Mouse (Mus musculus) retina, adult 2 months (tissue): ENCODE data around the gene Rapgef4.

ENCODE experiments used
- DNase-seq: peaks from one replicate; pipeline ENCODE4 v3.0.0-alpha.2; 2012; ENCODE audit warnings: low read depth, low spot score

The Rapgef4 gene

DNA sequence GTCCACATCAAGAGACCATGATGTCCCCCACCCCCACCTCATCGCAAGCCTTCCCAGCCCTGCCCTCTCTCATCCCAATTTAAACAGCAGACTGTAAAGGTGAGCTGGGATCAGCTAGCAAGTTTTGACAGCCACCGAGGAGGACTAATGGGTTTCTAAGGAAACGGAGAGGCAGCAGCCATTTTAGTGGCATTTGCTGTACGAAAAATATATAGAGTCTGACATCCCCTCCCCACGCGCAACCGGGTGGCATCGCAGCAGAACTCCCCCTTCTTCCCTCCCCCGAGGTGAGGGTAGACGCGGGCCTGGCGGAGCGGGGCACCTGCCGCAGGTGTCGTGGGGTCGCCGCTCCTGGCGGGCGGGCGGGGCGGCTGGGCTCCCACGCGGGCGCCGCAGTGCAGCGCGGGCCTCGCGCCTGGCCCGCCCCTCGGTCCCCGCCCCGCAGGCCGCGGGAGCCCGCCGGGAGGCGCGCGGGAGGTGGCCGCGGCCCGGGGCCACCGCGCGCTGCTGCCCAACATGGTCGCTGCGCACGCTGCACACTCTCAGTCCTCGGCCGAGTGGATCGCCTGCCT, at the start of gene Rapgef4:
Gene Rapgef4 (plus strand): TSS at position 470 of the 572 bp plus-strand sequence.
- no peak for DNase-seq

DNA sequence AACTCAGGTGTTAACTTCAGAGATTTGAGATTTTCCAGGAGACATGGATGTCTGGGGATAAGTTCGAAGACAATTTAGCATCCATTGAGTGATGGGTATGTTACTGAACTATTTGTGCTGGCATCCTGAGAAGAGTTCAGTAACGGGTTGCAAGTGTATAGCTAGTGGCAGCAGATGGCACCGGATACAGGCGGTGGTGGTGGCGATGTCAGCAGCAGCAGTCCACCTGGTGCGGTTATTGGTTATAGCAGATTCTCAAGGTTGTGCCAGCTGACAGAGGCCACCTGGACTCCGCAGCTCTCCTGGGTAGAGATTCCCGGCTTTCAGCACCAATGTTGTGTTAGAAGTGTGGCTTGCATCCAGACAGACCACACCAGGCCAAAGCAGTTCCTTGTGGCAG, 47.0 kb upstream of the Rapgef4 start:
- DNase-seq, result no peak

DNA sequence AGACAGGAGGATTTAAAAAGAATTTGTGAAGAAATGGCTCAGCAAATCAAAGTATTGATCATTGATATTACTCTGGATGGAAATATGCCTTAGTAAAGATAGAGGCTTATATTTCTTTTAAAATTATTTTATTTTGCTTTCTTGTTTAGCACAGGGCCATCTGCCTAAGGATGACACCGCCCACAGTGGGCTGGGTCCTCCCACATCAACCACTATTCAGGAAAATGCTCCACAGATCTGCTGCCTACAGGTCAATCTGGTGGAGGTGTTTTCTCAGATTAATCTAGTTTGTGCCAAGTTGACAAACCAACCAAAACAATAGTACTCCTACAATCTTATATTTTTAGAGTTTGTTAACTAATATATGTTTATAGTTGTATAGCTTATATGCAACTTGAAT, 44.3 kb upstream of the Rapgef4 start:
- no peak for DNase-seq

DNA sequence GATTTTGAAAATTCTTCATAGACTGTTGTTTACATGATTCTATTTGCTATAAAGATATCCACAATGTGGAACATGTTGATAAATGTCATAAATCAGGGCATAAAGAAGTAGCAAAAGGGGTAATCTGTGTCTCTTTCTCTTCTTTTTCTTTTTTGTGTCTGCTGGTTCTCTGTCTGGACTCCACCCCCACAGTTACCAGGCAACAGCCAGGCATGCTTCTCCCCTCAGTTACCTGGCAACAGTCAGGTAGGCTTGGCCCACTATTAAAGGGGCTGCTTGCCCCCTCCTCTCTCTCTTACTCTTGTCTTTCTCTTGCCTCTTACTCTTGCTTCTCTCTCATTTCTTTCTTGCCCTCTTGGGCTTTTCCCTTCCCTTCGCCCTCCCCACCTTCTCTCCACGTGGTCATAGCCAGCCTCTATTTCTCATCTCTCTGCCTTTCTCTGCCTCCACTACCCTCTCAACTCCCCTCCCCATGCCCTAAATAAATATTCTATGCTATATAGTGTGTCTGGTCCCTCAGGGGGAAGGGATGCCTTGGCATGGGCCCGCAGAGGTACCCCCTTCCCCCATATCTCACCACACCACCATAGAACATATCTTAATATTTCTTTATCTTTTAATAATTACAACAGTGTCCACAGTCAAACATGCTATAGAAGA, 43.3 kb upstream of the Rapgef4 start:
- no peak for DNase-seq

DNA sequence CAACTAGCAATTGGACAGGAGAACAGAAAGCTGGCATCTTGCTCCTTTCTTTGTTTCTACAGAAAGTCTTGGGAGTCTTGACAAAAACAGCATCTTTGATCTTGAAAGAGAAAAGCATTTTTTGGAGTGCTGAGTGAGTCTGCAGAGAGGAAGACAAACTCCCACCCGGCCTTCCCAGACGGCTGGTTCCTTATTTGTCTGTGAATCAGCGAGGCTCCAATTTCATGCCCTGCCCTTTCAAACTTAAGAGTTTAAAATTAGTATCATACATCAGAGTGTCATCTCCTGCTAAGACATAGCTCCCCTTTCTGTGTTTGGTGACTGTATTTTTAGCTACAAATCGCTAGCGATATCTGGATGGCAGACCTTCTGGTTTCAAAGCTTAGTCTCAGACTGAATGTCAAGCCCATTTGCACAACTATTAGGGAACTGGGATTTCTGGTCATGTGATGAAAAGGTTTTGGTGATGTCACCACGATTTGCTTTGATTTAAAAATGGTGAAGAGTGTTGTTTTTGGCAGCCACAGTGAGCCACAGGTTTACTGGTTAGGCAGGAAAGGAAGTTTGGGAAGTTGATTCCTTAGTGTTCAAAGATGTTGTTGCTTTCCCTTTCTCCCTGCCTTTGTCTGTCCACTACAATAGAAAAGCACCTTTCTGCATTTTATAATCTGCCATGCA, 42.2 kb upstream of the Rapgef4 start:
- no peak for DNase-seq

DNA sequence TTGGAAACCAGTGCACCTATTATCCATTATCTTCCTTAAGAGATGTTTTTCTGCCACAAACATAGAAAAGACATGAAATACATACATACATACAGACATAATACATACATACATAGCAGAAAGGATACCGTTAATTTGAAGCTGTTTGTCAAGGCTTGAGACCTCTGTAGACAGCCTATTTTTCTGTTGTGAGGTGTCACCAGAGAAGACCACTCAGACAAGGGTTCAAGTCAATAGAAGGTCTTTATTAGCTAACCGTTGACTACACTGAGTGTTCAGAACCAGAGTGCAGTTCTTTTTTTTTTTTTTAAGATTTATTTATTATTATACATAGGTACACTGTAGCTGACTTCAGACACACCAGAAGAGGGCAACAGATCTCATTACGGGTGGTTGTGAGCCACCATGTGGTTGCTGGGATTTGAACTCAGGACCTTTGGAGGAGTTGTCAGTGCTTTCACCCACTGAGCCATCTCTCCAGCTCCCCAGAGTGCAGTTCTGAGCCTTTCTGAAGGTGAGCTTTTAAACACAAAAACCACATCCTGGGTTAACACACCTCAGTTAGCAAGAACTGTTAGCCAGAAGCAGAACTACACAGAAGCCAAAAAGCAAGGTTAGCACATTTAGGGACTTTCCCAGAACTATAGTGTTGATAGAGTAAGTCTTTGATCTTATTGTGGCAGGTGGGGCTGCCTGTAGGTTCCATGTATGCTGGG, 39.9 kb upstream of the Rapgef4 start:
- no peak for DNase-seq

DNA sequence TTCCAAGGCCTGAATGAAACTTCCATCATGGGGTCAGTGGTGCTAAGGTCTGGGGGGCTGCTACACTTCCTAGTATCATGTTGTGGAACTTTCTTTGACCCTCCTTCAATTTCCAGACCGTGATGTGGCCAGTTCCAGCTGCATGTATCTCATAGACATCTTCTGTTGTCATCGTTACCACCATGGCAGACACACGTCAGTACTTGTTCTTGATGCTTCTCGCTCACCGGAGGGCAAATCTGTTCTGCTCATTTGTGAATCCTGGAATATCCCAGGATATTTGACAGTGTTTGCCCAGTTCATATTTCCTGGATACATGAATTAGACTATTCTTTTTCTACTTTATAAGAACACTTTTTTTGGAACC, 39.3 kb upstream of the Rapgef4 start:
- DNase-seq, result no peak

DNA sequence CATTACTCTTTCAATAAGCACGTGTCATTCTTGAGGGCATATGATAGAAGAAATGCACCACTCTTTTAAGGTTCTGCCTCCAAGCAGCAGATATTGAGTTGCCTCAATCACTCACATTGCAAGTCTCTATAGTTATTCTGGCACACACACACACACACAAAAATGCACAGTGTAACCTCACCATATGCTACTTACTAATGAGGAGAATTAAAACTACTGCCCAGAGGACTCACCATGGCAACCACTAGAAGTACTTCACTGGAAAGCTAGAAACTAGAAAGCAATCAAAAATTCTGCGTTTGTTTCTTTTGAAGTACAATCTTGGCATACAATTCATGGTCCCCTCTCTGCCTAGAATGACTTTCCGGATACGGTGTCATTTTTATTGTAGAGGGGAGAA, 29.8 kb upstream of the Rapgef4 start:
- DNase-seq, result no peak

DNA sequence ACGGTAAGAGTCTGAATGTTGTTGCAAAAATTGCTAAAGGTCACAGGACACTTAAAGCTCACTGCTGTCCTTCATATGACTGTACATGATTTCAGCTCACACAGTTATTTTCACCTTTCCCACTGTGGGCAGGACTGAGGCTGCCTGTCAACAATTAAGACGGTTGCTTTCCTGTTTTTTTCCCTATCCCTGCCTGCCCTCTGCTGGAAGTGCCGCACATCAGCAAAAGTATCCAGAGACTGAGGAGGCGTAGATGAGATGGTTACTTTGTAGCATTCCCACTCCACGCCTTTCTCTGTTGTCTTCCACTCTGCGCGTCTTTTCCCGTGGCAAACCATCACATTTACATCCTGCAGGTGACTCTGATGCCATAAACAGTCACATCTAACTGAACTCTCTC, 25.4 kb upstream of the Rapgef4 start:
- DNase-seq, result peak; percentile 18

DNA sequence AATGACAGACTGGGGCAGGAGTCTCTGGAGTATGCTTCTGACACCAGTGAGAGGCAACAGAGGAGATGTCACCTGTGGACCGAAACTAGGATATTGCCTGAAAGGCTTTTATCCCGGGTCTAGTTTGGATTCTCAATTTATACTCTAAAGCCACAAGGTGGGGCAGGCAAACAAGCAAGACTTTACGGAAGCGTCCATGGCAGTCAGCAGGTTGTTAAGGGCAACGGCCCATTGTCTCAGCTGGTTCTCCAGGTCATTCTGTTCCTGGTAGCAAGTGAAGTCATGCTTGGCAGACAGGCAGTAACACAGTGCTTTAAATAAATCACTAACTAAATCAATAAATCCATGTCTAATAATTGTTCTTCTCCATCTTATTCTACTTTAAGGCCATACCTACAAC, 24.6 kb upstream of the Rapgef4 start:
- no peak for DNase-seq

DNA sequence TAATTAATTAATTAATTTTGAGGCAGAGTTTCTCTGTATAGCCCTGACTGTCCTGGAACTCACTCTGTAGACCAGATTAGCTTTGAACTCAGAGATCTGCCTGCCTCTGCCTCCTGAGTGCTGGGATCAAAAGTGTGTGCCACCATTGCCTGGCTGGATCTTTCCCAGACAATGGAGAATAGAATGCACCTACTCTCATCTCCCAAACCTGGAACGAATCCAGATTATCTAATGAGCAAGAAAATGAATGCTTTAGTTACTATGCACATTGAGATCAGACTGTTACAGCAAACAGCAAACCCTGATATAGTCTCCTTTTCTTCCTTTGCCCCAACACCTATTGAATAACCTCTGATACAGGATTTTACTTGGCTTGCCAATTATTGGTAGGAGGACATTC, 23.1 kb upstream of the Rapgef4 start:
- no peak for DNase-seq

DNA sequence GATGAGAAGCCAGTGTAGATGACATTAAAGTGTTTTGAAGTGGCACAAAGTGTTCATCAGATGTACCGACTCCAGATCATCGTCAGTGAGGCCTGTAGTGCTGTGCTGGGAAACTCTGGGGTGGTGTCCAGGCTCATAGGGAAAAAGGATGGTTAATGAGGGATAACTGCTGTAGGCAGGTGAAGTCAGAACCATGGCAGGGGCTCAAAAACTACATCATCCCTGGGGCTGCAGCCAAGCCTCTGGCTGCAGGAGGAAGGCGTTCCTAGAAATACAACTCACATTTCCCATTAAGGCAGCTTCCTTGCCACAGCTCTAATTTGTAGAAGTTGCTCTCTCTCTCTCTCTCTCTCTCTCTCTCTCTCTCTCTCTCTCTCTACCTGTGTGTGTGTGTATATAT, 22.6 kb upstream of the Rapgef4 start:
- no peak for DNase-seq

DNA sequence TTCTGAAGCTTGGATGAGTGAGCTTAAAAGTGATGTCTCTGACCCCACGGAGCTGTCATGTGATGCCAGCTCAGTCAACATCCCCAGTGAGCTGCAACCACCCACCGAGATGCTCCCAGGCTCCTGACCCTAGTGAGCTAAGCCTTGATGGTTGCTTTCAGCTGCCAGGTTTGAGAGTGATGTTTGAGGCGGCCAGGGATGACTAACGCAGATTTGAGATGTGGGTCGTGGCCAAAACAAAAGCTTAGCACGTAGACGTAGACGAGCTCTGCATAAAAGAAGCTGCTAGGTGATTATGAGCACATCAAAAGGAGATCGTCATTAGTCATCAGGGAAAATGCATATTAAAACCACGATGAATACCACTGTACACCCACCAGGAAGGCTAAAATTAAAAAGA, 16.8 kb upstream of the Rapgef4 start:
- no peak for DNase-seq

DNA sequence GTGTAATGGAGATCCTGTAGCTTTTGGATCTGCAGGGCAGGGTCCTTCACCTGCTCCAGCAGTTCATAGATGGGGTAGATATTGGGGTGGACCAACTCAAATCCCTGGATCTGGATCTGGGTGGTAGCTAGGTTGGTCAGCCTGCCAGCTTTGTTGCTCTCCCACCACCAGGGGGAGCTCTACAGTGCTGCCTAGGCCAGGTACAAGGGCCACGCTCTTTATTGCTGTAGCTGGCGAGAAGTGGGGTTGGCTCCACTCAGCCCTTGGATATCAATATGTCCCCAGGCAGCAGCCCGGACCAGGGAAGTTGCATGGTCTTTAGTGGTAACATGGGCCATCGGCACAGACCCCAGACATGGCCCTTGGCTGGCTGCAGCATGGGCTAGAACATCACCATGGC, 15.6 kb upstream of the Rapgef4 start:
- DNase-seq, result no peak

DNA sequence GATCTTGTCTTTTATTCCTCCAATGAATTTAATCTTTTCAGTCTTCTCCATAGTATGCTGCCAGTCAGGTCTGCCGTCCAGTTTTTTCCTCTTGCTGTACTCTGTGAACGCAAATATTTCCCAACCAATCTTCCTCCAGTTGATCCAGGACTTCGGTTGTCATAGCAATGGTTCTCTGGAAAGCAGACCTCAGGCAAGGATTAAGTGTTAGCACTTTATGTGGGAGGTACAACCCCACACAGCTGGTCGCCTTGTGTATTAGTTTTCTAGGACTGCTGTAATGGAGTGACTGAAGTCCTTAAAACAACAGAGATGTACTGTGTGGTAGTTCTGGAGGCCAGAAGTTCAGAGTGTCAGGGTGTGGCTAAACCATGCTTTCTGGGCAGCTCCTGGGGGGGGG, 14.3 kb upstream of the Rapgef4 start:
- no peak for DNase-seq

DNA sequence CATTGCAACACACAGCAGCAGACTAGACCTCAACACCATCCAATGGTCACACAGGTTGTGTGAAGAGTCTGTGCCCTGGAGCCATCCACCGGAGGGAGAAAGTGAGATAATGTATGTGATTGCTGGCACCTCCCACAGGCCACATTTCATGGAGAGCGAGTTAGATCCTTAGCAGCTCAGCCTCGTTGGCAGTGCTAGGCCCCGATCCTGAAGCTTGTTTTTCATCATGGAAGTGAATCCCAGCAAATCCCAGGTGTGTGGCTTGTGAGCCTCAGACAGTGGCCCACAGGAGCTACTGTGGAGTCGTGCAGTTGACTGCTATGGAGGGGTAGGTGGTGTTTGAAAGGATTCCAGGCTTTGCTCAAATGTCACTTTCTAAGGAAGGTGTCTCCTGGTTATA, 13.2 kb upstream of the Rapgef4 start:
- DNase-seq, result no peak

DNA sequence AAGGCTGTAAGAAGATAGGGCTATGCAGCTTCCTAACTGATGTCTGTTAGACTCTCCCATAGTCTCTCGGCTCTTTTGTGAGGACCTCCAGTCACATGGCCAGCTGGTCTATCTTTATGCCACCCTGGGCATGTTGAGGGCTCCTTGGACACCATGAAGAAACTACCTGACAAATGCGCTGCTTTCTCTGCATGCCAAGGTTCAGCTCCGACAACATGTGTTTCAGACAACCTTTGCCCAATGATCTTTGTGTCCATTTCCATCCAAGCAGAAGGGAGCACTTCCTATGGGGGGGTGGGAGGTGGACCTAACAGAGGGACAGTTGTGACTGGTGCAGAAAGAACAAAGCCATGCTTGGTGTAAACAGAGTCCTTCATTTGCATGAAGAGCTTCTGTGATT, 7.4 kb upstream of the Rapgef4 start:
- no peak for DNase-seq

DNA sequence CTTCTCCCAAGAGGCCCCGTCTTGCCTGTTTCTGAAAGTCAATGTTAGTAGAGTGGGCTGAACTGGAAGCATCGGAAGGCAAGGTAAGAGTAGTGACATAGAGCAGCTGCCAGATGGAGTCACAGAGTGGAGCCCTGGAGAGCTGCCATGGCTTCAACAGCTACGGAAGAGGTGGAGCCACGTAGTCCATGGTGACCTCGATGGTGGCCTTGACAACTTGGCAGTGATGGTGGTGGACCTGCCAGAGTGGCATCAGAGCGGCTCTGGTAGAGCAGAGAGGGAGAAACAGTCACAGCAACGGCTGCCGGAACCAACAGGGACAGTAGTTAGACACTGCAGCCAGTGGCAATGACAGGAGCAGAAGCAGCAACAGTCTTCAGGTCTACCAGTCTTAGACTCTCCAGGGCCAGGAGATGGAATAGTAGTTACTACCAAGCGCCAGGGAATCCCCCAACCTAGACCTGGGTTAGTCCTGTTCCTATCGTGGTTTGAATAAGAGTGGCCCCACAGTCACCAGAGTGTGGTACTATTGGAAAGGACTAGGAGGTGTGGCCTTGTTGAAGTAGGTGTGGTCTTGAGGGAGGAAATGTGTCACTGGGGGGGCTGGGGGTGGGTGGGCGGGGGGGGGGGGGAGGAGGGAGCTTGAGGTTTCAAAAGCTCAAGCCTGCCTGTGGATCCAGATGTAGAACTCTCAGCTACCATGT, 6.7 kb upstream of the Rapgef4 start:
- no peak for DNase-seq

DNA sequence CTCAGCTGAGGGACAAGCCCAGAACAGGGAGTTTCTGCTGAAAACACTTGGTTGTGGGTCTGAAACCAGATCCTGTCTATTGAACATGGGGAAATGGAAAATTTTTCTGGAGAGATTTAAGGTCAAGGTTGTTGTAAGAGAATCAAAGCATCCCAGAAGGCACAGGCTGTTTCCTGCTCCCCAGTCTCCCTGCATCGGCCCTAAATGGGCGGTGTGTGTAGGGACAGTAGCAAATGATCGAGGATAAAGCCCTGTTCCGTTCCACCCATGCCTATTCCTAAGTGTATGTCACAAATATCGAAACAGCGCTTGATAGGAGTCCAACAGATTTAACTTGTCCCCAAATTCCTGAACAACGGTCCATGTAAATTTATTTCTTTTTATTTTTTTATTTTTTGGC, 1.1 kb upstream of the Rapgef4 start:
- DNase-seq, result no peak

DNA sequence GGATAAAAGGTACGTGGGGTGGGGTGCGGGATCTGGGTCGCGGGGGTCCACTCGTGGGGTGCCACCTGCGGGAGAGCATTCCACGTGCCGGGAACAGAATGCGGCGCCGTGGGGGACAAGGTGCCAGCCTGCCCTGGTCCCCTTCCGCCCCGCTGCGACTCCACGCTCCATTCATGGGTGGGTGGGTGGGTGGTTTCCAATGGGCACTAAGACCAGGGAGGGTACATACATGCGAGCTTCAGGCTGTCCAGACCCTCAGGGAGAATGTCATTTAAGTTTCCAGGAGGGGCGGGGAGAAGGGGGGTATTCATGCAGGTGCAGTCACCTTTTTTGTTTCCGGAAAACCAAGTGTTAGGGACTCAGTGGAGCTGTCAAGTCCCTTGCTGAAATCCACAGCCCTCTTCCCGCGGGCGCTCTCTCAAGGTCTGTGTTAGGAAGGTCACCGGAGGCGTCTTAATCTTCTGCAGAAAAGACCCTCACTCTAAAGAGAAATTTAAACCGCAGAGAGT, 357 bp downstream of the Rapgef4 start:
- DNase-seq, result no peak

DNA sequence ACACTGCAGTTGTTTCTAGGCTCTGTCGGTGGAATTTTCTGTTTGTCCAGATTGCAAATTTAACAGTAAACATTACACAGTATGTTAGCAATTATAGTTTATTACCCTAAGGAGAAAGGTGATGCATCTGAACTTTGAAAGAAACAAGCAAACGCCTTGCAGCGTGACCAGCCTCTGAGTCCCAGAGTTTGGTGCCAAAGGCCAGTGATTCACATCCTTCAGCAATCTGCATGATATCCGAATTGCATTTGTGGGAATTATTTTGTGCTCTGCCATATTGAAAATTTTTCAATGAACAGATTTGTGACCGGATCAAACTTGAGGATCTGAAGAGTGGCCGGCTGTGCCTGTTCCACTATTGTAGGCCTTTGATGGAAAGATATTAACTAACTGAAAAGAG, 856 bp downstream of the Rapgef4 start:
- DNase-seq, result no peak
